Comparison of ENCODE assay signal across 12 mouse cellular contexts in genomic region chr19:28768218-28768617, GRCm38 (mm10).
DNase-seq lines count a peak whose midpoint lies in the region; ATAC-seq and TF ChIP-seq lines count a peak whose summit lies in the region.
"Had no signal": no experiment of that assay in that cellular context is flagged by ENCODE, and none has a peak within 500 bp of the region (broad histone marks: within the 10 kb centered on the region; RNA-seq: fewer than 3 reads in every experiment).

No protein-coding gene starts in this region.

- 43% methylated on average over 5 of the region's 5 CpGs for WGBS in forebrain, postnatal 0 days
- WGBS in liver, embryonic 12.5 days (ENCODE audit: insufficient replicate concordance), result 45% methylated on average over 5 of the region's 5 CpGs

- no peak for TF ChIP-seq POLR2A in CH12.LX (IDR thresholded peaks at IDR 0.05; ENCODE audit: low read depth, low read length)

- H3K27ac ChIP-seq in left cerebral cortex, adult 2 months, result no peak overlapping the region
- H3K27ac ChIP-seq in CH12.LX (ENCODE audit: insufficient read depth, low read depth), result no peak overlapping the region
- no peak overlapping the region for H3K27ac ChIP-seq in forebrain, postnatal 0 days (ENCODE audit: low read depth, low read length)
- no peak overlapping the region for H3K27ac ChIP-seq in liver, embryonic 12.5 days
- H3K27ac ChIP-seq: embryonic facial prominence, embryonic 13.5 days; gastrocnemius, adult 2 months; kidney, embryonic 15.5 days had no signal

- H3K36me3 ChIP-seq in CH12.LX (replicated peaks in 1 of 2; ENCODE audit: control insufficient read depth in 1 of 2, insufficient read depth in 1 of 2, low read length in 1 of 2), result no peaks in the 10 kb centered on the region
- no peaks in the 10 kb centered on the region for H3K36me3 ChIP-seq in forebrain, postnatal 0 days (ENCODE audit: insufficient read depth)
- H3K36me3 ChIP-seq in liver, embryonic 12.5 days, result no peaks in the 10 kb centered on the region
- H3K36me3 ChIP-seq: embryonic facial prominence, embryonic 13.5 days; kidney, embryonic 15.5 days had no signal

- H3K4me1 ChIP-seq in CH12.LX (ENCODE audit: control insufficient read depth in 1 of 2, insufficient read depth in 2 of 2), result peaks cover 0 to 16% of the 10 kb centered on the region in 2 experiments; a peak in 2 of 4 replicates
- H3K4me1 ChIP-seq in forebrain, postnatal 0 days (ENCODE audit: insufficient read depth), result no peaks in the 10 kb centered on the region
- H3K4me1 ChIP-seq in liver, embryonic 12.5 days, result peaks cover 5% of the 10 kb centered on the region; the same call in 1 of the 2 replicates
- H3K4me1 ChIP-seq: embryonic facial prominence, embryonic 13.5 days; kidney, embryonic 15.5 days had no signal

- H3K27me3 ChIP-seq in CH12.LX (replicated peaks), result no peaks in the 10 kb centered on the region
- peaks cover 14% of the 10 kb centered on the region for H3K27me3 ChIP-seq in Patski
- no peaks in the 10 kb centered on the region for H3K27me3 ChIP-seq in forebrain, postnatal 0 days (ENCODE audit: insufficient read depth, low read length)
- H3K27me3 ChIP-seq in liver, embryonic 12.5 days (replicated peaks), result peaks cover 5% of the 10 kb centered on the region; the same call in 1 of the 2 replicates
- H3K27me3 ChIP-seq: embryonic facial prominence, embryonic 13.5 days; kidney, embryonic 15.5 days had no signal

- TF ChIP-seq CTCF in left cerebral cortex, adult 2 months (IDR thresholded peaks at IDR 0.05), result peak; percentile 45
- TF ChIP-seq CTCF in CH12.LX (conservative IDR thresholded peaks at IDR 0.05 in 1 of 2, IDR thresholded peaks at IDR 0.05 in 1 of 2; ENCODE audit: low read depth in 2 of 2, low read length in 2 of 2) (no peak), Patski (IDR thresholded peaks at IDR 0.05) (peak; percentile 53)
- TF ChIP-seq CTCF in forebrain, postnatal 0 days (IDR thresholded peaks at IDR 0.05; ENCODE audit: low read depth), result peak; percentile 83

- no peak for TF ChIP-seq EP300 in CH12.LX (IDR thresholded peaks at IDR 0.05; ENCODE audit: low read length)

- intact Hi-C loops in left cerebral cortex, adult 2 months (cut with DNase I), result loop anchor here (10.0 kb wide), 4 partner anchors 603 to 1193 kb away; no protein-coding TSS in a partner anchor

- in situ Hi-C loops in CH12.LX (cut with MboI; ENCODE audit: low pct_ligation_motif_present, low pct_unique_long_range_greater_than_20kb, low sequenced_read_pairs) (no loop called here), Patski (cut with MboI; ENCODE audit: low pct_unique_long_range_greater_than_20kb) (loop anchor here (10.0 to 25.0 kb wide), 2 partner anchors 981 to 1323 kb away; no protein-coding TSS in a partner anchor)

- no peaks in the 10 kb centered on the region for H3K79me2 ChIP-seq in CH12.LX (replicated peaks; ENCODE audit: control insufficient read depth, extremely low read depth, insufficient read depth, poor library complexity, severe bottlenecking)

- peak; percentile 8 for TF ChIP-seq RAD21 in CH12.LX (IDR thresholded peaks at IDR 0.05; ENCODE audit: low read depth, low read length)

- no peak for DNase-seq in left cerebral cortex, adult 2 months (ENCODE audit: extremely low spot score in 1 of 2, low spot score in 2 of 2)
- no peak for DNase-seq in left cerebral cortex, adult 18-20 months (ENCODE audit: low spot score in 2 of 2)
- DNase-seq in CH12.LX (ENCODE audit: extremely low read depth) (no peak), Patski (ENCODE audit: low read depth, low spot score) (no peak)
- DNase-seq in forebrain, postnatal 0 days, result peak; percentile 79
- no peak for DNase-seq in adrenal gland, adult (ENCODE audit: inconsistent age in 2 of 2, low spot score in 1 of 2)
- no peak for DNase-seq in cerebellum, adult 9-11 months
- DNase-seq: gastrocnemius, adult 2 months; spleen, adult 18-20 months had no signal

- peak overlapping the region; percentile 42; the same call in 1 of the 2 replicates for H3K4me2 ChIP-seq in CH12.LX (ENCODE audit: insufficient read depth, low read depth, poor library complexity, severe bottlenecking)
- no peak overlapping the region for H3K4me2 ChIP-seq in forebrain, postnatal 0 days (ENCODE audit: low read depth)
- H3K4me2 ChIP-seq in liver, embryonic 12.5 days, result no peak overlapping the region
- H3K4me2 ChIP-seq: embryonic facial prominence, embryonic 13.5 days; kidney, embryonic 15.5 days had no signal

- CTCF ChIA-PET in Patski (lab: Charles Lee), result interaction anchor here (1.2 kb wide), 1 partner anchor 606 kb away, joined by 3 read pairs; no protein-coding TSS in a partner anchor

- ATAC-seq in Patski, result no peak
- ATAC-seq in forebrain, postnatal 0 days, result peak; percentile 84
- no peak for ATAC-seq in liver, embryonic 12.5 days

- H3K9ac ChIP-seq in CH12.LX (ENCODE audit: insufficient read depth, low read depth), result no peak overlapping the region
- H3K9ac ChIP-seq in forebrain, postnatal 0 days, result no peak overlapping the region
- no peak overlapping the region for H3K9ac ChIP-seq in liver, embryonic 12.5 days
- H3K9ac ChIP-seq: embryonic facial prominence, embryonic 13.5 days; kidney, embryonic 15.5 days had no signal

- dilution Hi-C loops in CH12.LX (cut with MboI; ENCODE audit: extremely low pct_ligation_motif_present, extremely low pct_unique_long_range_greater_than_20kb, low sequenced_read_pairs), result no loop called here

- no peaks in the 10 kb centered on the region for H3K9me3 ChIP-seq in CH12.LX (replicated peaks; ENCODE audit: low read length)
- H3K9me3 ChIP-seq in forebrain, postnatal 0 days (ENCODE audit: low read length), result no peaks in the 10 kb centered on the region
- H3K9me3 ChIP-seq in liver, embryonic 12.5 days (replicated peaks), result no peaks in the 10 kb centered on the region
- H3K9me3 ChIP-seq: embryonic facial prominence, embryonic 13.5 days; kidney, embryonic 15.5 days had no signal

- H3K4me3 ChIP-seq in left cerebral cortex, adult 2 months, result no peak overlapping the region
- no peak overlapping the region for H3K4me3 ChIP-seq in CH12.LX (replicated peaks in 1 of 3; ENCODE audit: low read depth in 2 of 3, low read length in 2 of 3, poor library complexity in 1 of 3)
- H3K4me3 ChIP-seq in forebrain, postnatal 0 days (ENCODE audit: low read depth, low read length), result no peak overlapping the region
- H3K4me3 ChIP-seq in liver, embryonic 12.5 days, result no peak overlapping the region
- H3K4me3 ChIP-seq: embryonic facial prominence, embryonic 13.5 days; gastrocnemius, adult 2 months; kidney, embryonic 15.5 days had no signal

- POLR2A ChIA-PET in Patski (lab: Charles Lee), result interaction anchor here (0.6 to 0.7 kb wide), 2 partner anchors 10 to 204 kb away, joined by 3 to 6 read pairs; no protein-coding TSS in a partner anchor

TF ChIP-seq in CH12.LX, 34 proteins besides CTCF, POLR2A, EP300 and RAD21:
- no peak for TF ChIP-seq BHLHE40 (IDR thresholded peaks at IDR 0.05; ENCODE audit: low read depth, low read length)
- TF ChIP-seq ZKSCAN1 (IDR thresholded peaks at IDR 0.05; ENCODE audit: borderline replicate concordance, low read depth, low read length), result no peak
- no peak for TF ChIP-seq NELFE (IDR thresholded peaks at IDR 0.05; ENCODE audit: low read depth, low read length)
- no peak for TF ChIP-seq JUN (IDR thresholded peaks at IDR 0.05; ENCODE audit: insufficient read depth, low read depth, low read length)
- TF ChIP-seq UBTF (IDR thresholded peaks at IDR 0.05; ENCODE audit: low read depth, low read length), result no peak
- TF ChIP-seq SMC3 (IDR thresholded peaks at IDR 0.05; ENCODE audit: low read depth, low read length), result no peak
- no peak for TF ChIP-seq IRF4 (IDR thresholded peaks at IDR 0.05; ENCODE audit: low read depth, low read length)
- no peak for TF ChIP-seq GABPA (IDR thresholded peaks at IDR 0.05; ENCODE audit: insufficient replicate concordance, low read depth, low read length)
- no peak for TF ChIP-seq MAFK (IDR thresholded peaks at IDR 0.05; ENCODE audit: insufficient replicate concordance, low read length)
- no peak for TF ChIP-seq SIN3A (IDR thresholded peaks at IDR 0.05; ENCODE audit: low read length)
- no peak for TF ChIP-seq JUND (conservative IDR thresholded peaks at IDR 0.05; ENCODE audit: low read depth, low read length)
- no peak for TF ChIP-seq ZC3H11A (IDR thresholded peaks at IDR 0.05; ENCODE audit: low read depth, low read length)
- TF ChIP-seq HCFC1 (IDR thresholded peaks at IDR 0.05; ENCODE audit: low read depth, low read length), result no peak
- TF ChIP-seq RCOR1 (conservative IDR thresholded peaks at IDR 0.05; ENCODE audit: low read depth, low read length), result no peak
- TF ChIP-seq NRF1 (IDR thresholded peaks at IDR 0.05; ENCODE audit: low read depth, low read length), result no peak
- TF ChIP-seq MAX (IDR thresholded peaks at IDR 0.05; ENCODE audit: low read length), result no peak
- no peak for TF ChIP-seq TBP (conservative IDR thresholded peaks at IDR 0.05; ENCODE audit: low read depth, low read length)
- TF ChIP-seq ETS1 (conservative IDR thresholded peaks at IDR 0.05; ENCODE audit: low read depth, low read length), result no peak

Comparison
In these comparisons a context has a peak if more than half of its experiments do, and no peak if none do; other contexts are left out.
1. CTCF ChIP-seq: peak in left cerebral cortex, adult 2 months (single experiment), Patski (single experiment) and forebrain, postnatal 0 days (single experiment); none in CH12.LX (0 of 2).